Mouse (Mus musculus) spleen, adult 2 months (tissue): ENCODE results near the gene Cdkn2d.

Experiments used
- CTCF ChIP-seq: fragments of 200-500 bp; IDR thresholded peaks from 2 replicates; pipeline ENCODE4 v1.5.1; 2011; ENCODE audit warnings: mild to moderate bottlenecking, inconsistent platforms; ENCODE audit not compliant: insufficient read depth, insufficient read length, insufficient replicate concordance; ENCODE audit errors: extremely low read depth
- POLR2A ChIP-seq: fragments of 200-500 bp; IDR thresholded peaks from 2 replicates; pipeline ENCODE4 v1.6.1; 2011; ENCODE audit warnings: low read depth, low read length, inconsistent platforms

GRCm38 (mm10) chr9:21286753-21287152, 4.5 kb downstream of the Cdkn2d start:
- TF ChIP-seq CTCF (no peak), POLR2A (no peak)
